Mouse (Mus musculus) MEL (cell line): ENCODE measurements around the gene Fdxacb1. TPM values are rescaled to one million over a fixed set of nuclear protein-coding genes. Genes with fewer than 3 reads are reported as not detected.
A peak's percentile ranks its signal among the peaks of the same experiment; 100 is the strongest.

ENCODE experiments used
- DNase-seq: peaks from one replicate; pipeline ENCODE4 v3.0.0; 2011; ENCODE audit warnings: low read depth, low spot score
- H3K27ac ChIP-seq: 2 replicates; pipeline ENCODE4 v1.5.1; 2012; ENCODE audit warnings: low read depth, mild to moderate bottlenecking, control low read depth, low read length, moderate library complexity; ENCODE audit not compliant: control insufficient read depth
- H3K27me3 ChIP-seq, 2 experiments: fragments of 150-350 bp in 1 of 2; sonication (generic) in 1 of 2; 2 replicates each; pipeline ENCODE4 v1.6.1; 2012; ENCODE audit warnings: low read length in 2 of 2, mild to moderate bottlenecking in 2 of 2, improper control_type of control experiment in 1 of 2, moderate library complexity in 1 of 2; ENCODE audit not compliant: insufficient read depth in 2 of 2, control insufficient read depth in 1 of 2
- H3K36me3 ChIP-seq, 2 experiments: 2 replicates each; pipeline ENCODE4 v1.6.1; 2012 to 2014; ENCODE audit warnings: low read length in 2 of 2, improper control_type of control experiment in 1 of 2, inconsistent platforms in 1 of 2, mild to moderate bottlenecking in 1 of 2; ENCODE audit not compliant: insufficient read depth in 2 of 2, control insufficient read depth in 1 of 2
- H3K4me1 ChIP-seq, 2 experiments: fragments of 150-350 bp in 1 of 2; sonication (generic) in 1 of 2; 2 replicates each; pipeline ENCODE4 v1.6.1; 2012; ENCODE audit warnings: low read length in 2 of 2, improper control_type of control experiment in 1 of 2, mild to moderate bottlenecking in 1 of 2; ENCODE audit not compliant: insufficient read depth in 2 of 2, control insufficient read depth in 1 of 2
- H3K4me3 ChIP-seq, 2 experiments: fragments of 150-350 bp in 1 of 2; sonication (generic) in 1 of 2; 2 replicates each; pipeline ENCODE4 v1.5.1; 2012; ENCODE audit warnings: low read depth in 2 of 2, low read length in 2 of 2, mild to moderate bottlenecking in 2 of 2, moderate library complexity in 2 of 2, control low read depth in 1 of 2, improper control_type of control experiment in 1 of 2; ENCODE audit not compliant: control insufficient read depth in 1 of 2, insufficient read depth in 1 of 2
- H3K79me2 ChIP-seq: 2 replicates; pipeline ENCODE4 v1.6.1; 2012; ENCODE audit warnings: mild to moderate bottlenecking, low read length, moderate library complexity; ENCODE audit not compliant: control insufficient read depth, poor library complexity, insufficient read depth
- H3K9ac ChIP-seq: 2 replicates; pipeline ENCODE4 v1.6.1; 2012; ENCODE audit warnings: low read depth, mild to moderate bottlenecking, control low read depth, low read length, moderate library complexity; ENCODE audit not compliant: control insufficient read depth, poor library complexity, severe bottlenecking
- H3K9me3 ChIP-seq: fragments of 150-350 bp; sonication (generic); replicated peaks from 2 replicates; pipeline ENCODE4 v1.6.1; 2012; ENCODE audit warnings: mild to moderate bottlenecking, low read length, improper control_type of control experiment, moderate library complexity; ENCODE audit not compliant: insufficient read depth
- BHLHE40 ChIP-seq: IDR thresholded peaks from 2 replicates; pipeline ENCODE4 v1.6.1; 2012; ENCODE audit warnings: low read depth, mild to moderate bottlenecking, inconsistent platforms, low read length, improper control_type of control experiment, borderline replicate concordance
- CHD1 ChIP-seq: IDR thresholded peaks from 2 replicates; pipeline ENCODE4 v1.6.1; 2012; ENCODE audit warnings: low read depth, mild to moderate bottlenecking, inconsistent platforms, low read length, improper control_type of control experiment
- CTCF ChIP-seq, 3 experiments: IDR thresholded peaks in 2 of 3; conservative IDR thresholded peaks in 1 of 3; 2 replicates each; pipeline ENCODE4 v1.5.1; 2011 to 2012; ENCODE audit warnings: low read length in 3 of 3, low read depth in 2 of 3, mild to moderate bottlenecking in 2 of 3, improper control_type of control experiment in 1 of 3, inconsistent platforms in 1 of 3, mixed read lengths in 1 of 3, moderate library complexity in 1 of 3; ENCODE audit not compliant: control insufficient read depth in 1 of 3, insufficient read depth in 1 of 3, poor library complexity in 1 of 3, severe bottlenecking in 1 of 3
- GABPA ChIP-seq: IDR thresholded peaks from 2 replicates; pipeline ENCODE4 v1.6.1; 2012; ENCODE audit warnings: low read depth, mild to moderate bottlenecking, inconsistent platforms, low read length, improper control_type of control experiment, moderate library complexity
- GATA1 ChIP-seq: IDR thresholded peaks from 2 replicates; pipeline ENCODE4 v1.6.1; 2011; ENCODE audit warnings: low read depth, low read length, improper control_type of control experiment
- HCFC1 ChIP-seq: IDR thresholded peaks from 2 replicates; pipeline ENCODE4 v1.6.1; 2012; ENCODE audit warnings: low read depth, mild to moderate bottlenecking, inconsistent platforms, low read length, improper control_type of control experiment, moderate library complexity
- KAT2A ChIP-seq: conservative IDR thresholded peaks from 2 replicates; pipeline ENCODE4 v1.6.1; 2012; ENCODE audit warnings: low read depth, low read length, improper control_type of control experiment, inconsistent platforms
- MEF2A ChIP-seq: IDR thresholded peaks from 2 replicates; pipeline ENCODE4 v1.6.1; 2014; ENCODE audit warnings: low read depth, mild to moderate bottlenecking, inconsistent platforms, low read length, improper control_type of control experiment; ENCODE audit not compliant: poor library complexity, insufficient replicate concordance, severe bottlenecking; ENCODE audit errors: extremely low read depth
- MXI1 ChIP-seq: IDR thresholded peaks from 2 replicates; pipeline ENCODE4 v1.6.1; 2011; ENCODE audit warnings: mild to moderate bottlenecking, low read depth, low read length, improper control_type of control experiment
- MYB ChIP-seq: IDR thresholded peaks from 2 replicates; pipeline ENCODE4 v1.6.1; 2011; ENCODE audit warnings: mild to moderate bottlenecking, low read depth, low read length, improper control_type of control experiment
- NELFE ChIP-seq: IDR thresholded peaks from 2 replicates; pipeline ENCODE4 v1.6.1; 2011; ENCODE audit warnings: low read depth, low read length, improper control_type of control experiment
- NRF1 ChIP-seq: IDR thresholded peaks from 2 replicates; pipeline ENCODE4 v1.6.1; 2014; ENCODE audit warnings: low read depth, mild to moderate bottlenecking, inconsistent platforms, low read length, improper control_type of control experiment, moderate library complexity; ENCODE audit not compliant: poor library complexity, insufficient read depth, severe bottlenecking
- POLR2AphosphoS2 ChIP-seq: IDR thresholded peaks from 2 replicates; pipeline ENCODE4 v1.6.1; 2011; ENCODE audit warnings: low read length, improper control_type of control experiment
- POLR2AphosphoS5 ChIP-seq: IDR thresholded peaks from 2 replicates; pipeline ENCODE4 v1.6.1; 2012; ENCODE audit warnings: low read depth, borderline replicate concordance, mild to moderate bottlenecking, inconsistent platforms, low read length, moderate library complexity, mixed read lengths
- RAD21 ChIP-seq: IDR thresholded peaks from 2 replicates; pipeline ENCODE4 v1.6.1; 2011; ENCODE audit warnings: mild to moderate bottlenecking, low read depth, low read length, improper control_type of control experiment
- SMC3 ChIP-seq: IDR thresholded peaks from 2 replicates; pipeline ENCODE4 v1.6.1; 2011; ENCODE audit warnings: low read depth, low read length, improper control_type of control experiment
- TAL1 ChIP-seq: IDR thresholded peaks from 2 replicates; pipeline ENCODE4 v1.6.1; 2012; ENCODE audit warnings: mild to moderate bottlenecking, inconsistent platforms, low read length, moderate library complexity, mixed read lengths
- TCF12 ChIP-seq: IDR thresholded peaks from 2 replicates; pipeline ENCODE4 v1.6.1; 2014; ENCODE audit warnings: low read depth, mild to moderate bottlenecking, inconsistent platforms, low read length, improper control_type of control experiment, moderate library complexity
- USF1 ChIP-seq: IDR thresholded peaks from 2 replicates; pipeline ENCODE4 v1.6.1; 2014; ENCODE audit warnings: low read depth, mild to moderate bottlenecking, inconsistent platforms, low read length, improper control_type of control experiment, moderate library complexity
- USF2 ChIP-seq, 2 experiments: IDR thresholded peaks; 2 replicates each; pipeline ENCODE4 v1.6.1; 2011 to 2012; ENCODE audit warnings: improper control_type of control experiment in 2 of 2, low read length in 2 of 2, borderline replicate concordance in 1 of 2, inconsistent platforms in 1 of 2, low read depth in 1 of 2, mild to moderate bottlenecking in 1 of 2; ENCODE audit not compliant: insufficient read depth in 1 of 2
- ZC3H11A ChIP-seq: IDR thresholded peaks from 2 replicates; pipeline ENCODE4 v1.6.1; 2012; ENCODE audit warnings: low read depth, mild to moderate bottlenecking, inconsistent platforms, low read length, improper control_type of control experiment
- polyA plus RNA-seq, 2 experiments: library from polyadenylated mRNA; stranded (reverse) in 1 of 2; unstranded in 1 of 2; fragments of >175 nt in 1 of 2; fragments of >200 nt in 1 of 2; gene quantifications; 2 replicates each; pipeline versions ENCODE4 v1.2.1 to v1.2.4; 2012; ENCODE audit warnings: low replicate concordance in 2 of 2, low read depth in 1 of 2; ENCODE audit not compliant: insufficient read length in 2 of 2, insufficient read depth in 1 of 2, missing spikeins in 1 of 2
- total RNA-seq: library from RNA; depleted of rRNA; stranded (reverse); fragments of 300-350 nt; gene quantifications from 2 replicates; pipeline ENCODE4 v1.2.3, GENCODE M21; 2012

Fdxacb1 gene
- total and polyA plus RNA-seq, 3 experiments: 6.5 to 9.7 TPM; not detected in 1

DNA sequence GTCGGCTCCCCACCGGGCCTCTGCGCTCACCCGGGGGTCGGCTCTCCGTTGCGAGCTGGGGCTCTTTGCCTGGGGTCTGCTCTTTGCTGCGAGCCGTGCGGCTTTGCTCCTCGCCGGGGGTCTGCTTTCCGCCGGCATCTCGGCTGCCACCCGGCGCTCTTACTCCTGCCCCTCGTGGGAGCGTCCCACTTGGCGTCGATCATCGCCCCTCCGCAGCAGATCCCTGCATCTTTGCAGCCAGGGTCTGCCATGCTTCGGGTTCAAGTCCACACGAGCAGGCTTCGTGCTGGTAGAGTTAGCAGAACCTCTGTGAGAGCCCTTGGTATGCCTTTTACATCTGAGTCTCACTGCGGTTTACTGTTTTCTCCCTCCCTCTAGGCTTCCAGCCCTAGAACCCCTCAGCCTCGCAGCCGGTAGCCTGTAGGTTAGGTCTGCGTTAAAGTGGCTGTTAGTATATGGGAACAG is 7.7 kb downstream of the Fdxacb1 start:
- Histone ChIP-seq H3K4me1 (peaks cover 0 to 12% of the 10 kb centered on the region in 2 experiments; a peak in 3 of 4 replicates), H3K4me3 (peak overlapping the region; percentile 55 to 95), H3K79me2 (peaks cover 10% of the 10 kb centered on the region), H3K9ac (peak overlapping the region; percentile 88), H3K27ac (peak overlapping the region; percentile 37), H3K9me3 (no peaks in the 10 kb centered on the region), H3K27me3 (no peaks in the 10 kb centered on the region), H3K36me3 (peaks cover 0 to 15% of the 10 kb centered on the region in 2 experiments; a peak in 2 of 4 replicates)
- DNase-seq: peak; percentile 59
- TF ChIP-seq USF2 (IDR thresholded peaks at IDR 0.05; ENCODE audit: borderline replicate concordance in 1 of 2, insufficient read depth in 1 of 2, low read depth in 1 of 2, low read length in 2 of 2): no peak
- TF ChIP-seq NELFE: no peak
- 0 out of 2 replicates have a peak, but pooled peaks have one; percentile 20 for TF ChIP-seq MXI1

DNA sequence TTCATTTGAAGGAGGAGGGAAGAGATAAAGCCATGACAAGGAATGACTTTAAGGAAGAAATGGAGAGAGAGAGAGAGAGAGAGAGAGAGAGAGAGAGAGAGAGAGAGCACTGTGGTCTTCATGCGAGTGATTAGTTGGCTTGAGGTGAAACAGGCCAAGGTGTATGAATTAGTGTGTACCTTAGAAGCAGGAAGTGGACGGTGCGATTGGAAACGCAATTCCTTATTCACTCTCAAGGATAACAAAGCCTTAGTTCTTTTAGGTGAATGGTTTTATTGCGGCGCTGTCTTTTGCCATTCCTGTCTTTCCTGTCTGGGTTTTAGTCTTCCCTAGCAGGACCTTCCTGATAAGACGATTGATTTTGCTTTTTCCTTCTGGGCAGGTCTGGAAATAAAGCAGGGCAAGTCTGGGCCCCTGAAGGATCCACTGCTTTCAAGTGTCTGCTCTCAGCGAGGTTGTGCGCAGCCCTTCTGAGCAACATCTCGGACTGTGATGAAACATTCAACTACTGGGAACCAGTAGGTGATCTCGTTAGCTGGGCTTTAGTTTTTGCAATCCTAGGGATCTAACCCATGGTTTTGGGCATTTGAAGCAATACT is 8.2 kb downstream of the Fdxacb1 start:
- peak; percentile 26 for DNase-seq
- TF ChIP-seq SMC3: no peak
- 0 out of 2 replicates have a peak, but pooled peaks have one; percentile 16 for TF ChIP-seq MXI1
- TF ChIP-seq KAT2A: no peak
- TF ChIP-seq TAL1: no peak
- no peak for TF ChIP-seq GABPA
- Histone ChIP-seq H3K9me3 (no peaks in the 10 kb centered on the region), H3K9ac (peak overlapping the region; percentile 88), H3K79me2 (peaks cover 10% of the 10 kb centered on the region), H3K4me3 (peak overlapping the region; percentile 55 to 95), H3K27me3 (no peaks in the 10 kb centered on the region), H3K4me1 (peaks cover 0 to 12% of the 10 kb centered on the region in 2 experiments; a peak in 3 of 4 replicates), H3K27ac (no peak overlapping the region; the same call in 1 of the 2 replicates), H3K36me3 (peaks cover 0 to 15% of the 10 kb centered on the region in 2 experiments; a peak in 2 of 4 replicates)

DNA sequence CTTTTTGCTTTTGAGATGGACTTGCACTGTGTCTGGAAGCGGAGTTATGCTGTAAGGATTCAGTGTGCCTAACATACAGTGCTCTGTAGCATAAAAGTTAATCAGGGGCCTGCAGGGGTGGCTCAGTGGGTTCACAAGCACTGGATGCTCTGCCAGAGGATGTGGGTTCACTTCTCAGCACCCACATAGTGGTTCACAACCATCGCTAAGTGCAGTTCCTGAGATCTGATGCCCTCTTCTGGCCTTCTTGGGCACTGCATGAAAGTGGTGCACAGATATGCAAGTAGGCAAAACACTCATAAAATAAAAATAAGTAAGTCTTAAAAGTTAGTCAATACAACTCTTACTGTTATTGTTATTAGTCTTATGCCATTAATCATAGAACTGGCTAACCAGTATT is 14.1 kb downstream of the Fdxacb1 start:
- no peaks in the 10 kb centered on the region for H3K79me2 ChIP-seq
- H3K4me1 ChIP-seq: no peaks in the 10 kb centered on the region
- H3K36me3 ChIP-seq: no peaks in the 10 kb centered on the region
- no peaks in the 10 kb centered on the region for H3K9me3 ChIP-seq
- peak; percentile 79 for DNase-seq
- H3K27ac ChIP-seq: no peak overlapping the region
- no peak overlapping the region for H3K4me3 ChIP-seq
- H3K27me3 ChIP-seq: no peaks in the 10 kb centered on the region
- TF ChIP-seq NRF1 (no peak), CHD1 (no peak), USF1 (no peak), GATA1 (no peak), MYB (no peak), HCFC1 (no peak), SMC3 (peak; percentile 50; the same call in 1 of the 2 replicates), MEF2A (no peak), CTCF (IDR thresholded peaks at IDR 0.05 in 2 of 3, conservative IDR thresholded peaks at IDR 0.05 in 1 of 3; ENCODE audit: control insufficient read depth in 1 of 3, insufficient read depth in 1 of 3, low read depth in 2 of 3, low read length in 3 of 3, poor library complexity in 1 of 3, severe bottlenecking in 1 of 3) (peak; percentile 62 to 71 (median 69)), ZC3H11A (no peak; the same call in 1 of the 2 replicates), POLR2AphosphoS2 (no peak), BHLHE40 (no peak), POLR2AphosphoS5 (no peak), KAT2A (no peak), TCF12 (no peak), RAD21 (peak; percentile 35)
- H3K9ac ChIP-seq: no peak overlapping the region
